Mouse (Mus musculus) spleen, adult 2 months (tissue): ENCODE data around the gene Rad51b.

ENCODE experiments used
- CTCF ChIP-seq: fragments of 200-500 bp; IDR thresholded peaks from 2 replicates; pipeline ENCODE4 v1.5.1; 2011; ENCODE audit warnings: mild to moderate bottlenecking, inconsistent platforms; ENCODE audit not compliant: insufficient read depth, insufficient read length, insufficient replicate concordance; ENCODE audit errors: extremely low read depth
- POLR2A ChIP-seq: fragments of 200-500 bp; IDR thresholded peaks from 2 replicates; pipeline ENCODE4 v1.6.1; 2011; ENCODE audit warnings: low read depth, low read length, inconsistent platforms

- TF ChIP-seq CTCF (no peak), POLR2A (no peak)
Measured at GRCm38 (mm10) chr12:79843496-79843895, 546.4 kb downstream of the Rad51b start.
